Mouse (Mus musculus) heart, postnatal 0 days (tissue): ENCODE data around the gene Bdp1.

Source experiments
- CTCF ChIP-seq: IDR thresholded peaks from 2 replicates; pipeline ENCODE4 v1.5.1; 2016; ENCODE audit warnings: antibody characterized with exemption, control low read depth, low read depth
- EP300 ChIP-seq: IDR thresholded peaks from 2 replicates; pipeline ENCODE4 v1.6.1; 2016; ENCODE audit warnings: antibody characterized with exemption, low read depth

- no peak for TF ChIP-seq CTCF
- no peak for TF ChIP-seq EP300
These were observed 87.0 kb downstream of the Bdp1 start for GRCm38 (mm10) chr13:100016891-100017290.
